Mouse (Mus musculus) neural tube, embryonic 13.5 days (tissue): ENCODE data around the gene Grasp. TPM values are rescaled to one million over a fixed set of nuclear protein-coding genes. Genes with fewer than 3 reads are reported as not detected.

Source experiments
- ATAC-seq: fragments of 200-750 bp; cut with Nextera tagmentation; 2 replicates; pipeline ENCODE4 v1.8.0; 2017; ENCODE audit warnings: low read depth, mild to moderate bottlenecking, moderate TSS enrichment, moderate library complexity
- H3K27ac ChIP-seq: fragments of 300-500 bp; sonication (generic); replicated peaks from 2 replicates; pipeline ENCODE4 v1.5.1; 2015; ENCODE audit warnings: moderate library complexity, mild to moderate bottlenecking, inconsistent platforms
- H3K27me3 ChIP-seq: fragments of 300-500 bp; sonication (generic); 2 replicates; pipeline ENCODE4 v1.6.1; 2015; ENCODE audit warnings: mild to moderate bottlenecking, inconsistent platforms
- H3K36me3 ChIP-seq: fragments of 300-500 bp; sonication (generic); 2 replicates; pipeline ENCODE4 v1.6.1; 2015; ENCODE audit warnings: mild to moderate bottlenecking, inconsistent platforms
- H3K4me1 ChIP-seq: fragments of 300-500 bp; sonication (generic); replicated peaks from 2 replicates; pipeline ENCODE4 v1.6.1; 2015; ENCODE audit warnings: inconsistent platforms
- H3K4me2 ChIP-seq: fragments of 300-500 bp; sonication (generic); 2 replicates; pipeline ENCODE4 v1.6.1; 2015; ENCODE audit warnings: inconsistent platforms, mild to moderate bottlenecking, moderate library complexity
- H3K4me3 ChIP-seq: fragments of 300-500 bp; sonication (generic); 2 replicates; pipeline ENCODE4 v1.5.1; 2015; ENCODE audit warnings: mild to moderate bottlenecking, inconsistent platforms
- H3K9ac ChIP-seq: fragments of 300-500 bp; sonication (generic); 2 replicates; pipeline ENCODE4 v1.6.1; 2015; ENCODE audit warnings: moderate library complexity, mild to moderate bottlenecking, inconsistent platforms
- H3K9me3 ChIP-seq: fragments of 300-500 bp; sonication (generic); 2 replicates; pipeline ENCODE4 v1.6.1; 2016; ENCODE audit warnings: inconsistent platforms
- WGBS: fragments of 180-500 bp; shearing (Covaris S2); methylation state at CpG from one replicate; pipeline ENCODE4 v1.1.7; 2015; 5-methylcytosine and 5-hydroxymethylcytosine counted together
- polyA plus RNA-seq: library from polyadenylated mRNA; unstranded; fragments of >200 nt; fragmentation: Nextera tagmentation; extraction: Ambion mirVana; gene quantifications from 2 replicates; pipeline ENCODE4 v1.2.1, GENCODE M21; 2015

Grasp gene
- polyA plus RNA-seq, 1 experiment from 2014 or later = 4.8 TPM

GRCm38 (mm10) chr15:101216036-101216435 lies 8.0 kb upstream of the Grasp start:
- peaks cover 37% of the 10 kb centered on the region for H3K36me3 ChIP-seq
- H3K27ac ChIP-seq = no peak overlapping the region
- H3K4me1 ChIP-seq = peaks cover 11% of the 10 kb centered on the region
- H3K27me3 ChIP-seq = no peaks in the 10 kb centered on the region
- 84% methylated on average over 4 of the region's 4 CpGs for WGBS
- no peak overlapping the region for H3K4me2 ChIP-seq
- no peak overlapping the region for H3K9ac ChIP-seq
- ATAC-seq = no peak
- H3K4me3 ChIP-seq = no peak overlapping the region
- no peaks in the 10 kb centered on the region for H3K9me3 ChIP-seq

GRCm38 (mm10) chr15:101220905-101221297 lies 3.1 kb upstream of the Grasp start:
- no peak overlapping the region for H3K4me3 ChIP-seq
- H3K4me1 ChIP-seq = peaks cover 52% of the 10 kb centered on the region
- H3K27ac ChIP-seq = peak overlapping the region; percentile 80
- peak overlapping the region; percentile 44 for H3K4me2 ChIP-seq
- WGBS = 4% methylated on average over 8 of the region's 8 CpGs
- ATAC-seq = peak; percentile 68; the same call in 1 of the 2 replicates
- no peak overlapping the region for H3K9ac ChIP-seq
- H3K27me3 ChIP-seq = peaks cover 21% of the 10 kb centered on the region
- no peaks in the 10 kb centered on the region for H3K36me3 ChIP-seq
- no peaks in the 10 kb centered on the region for H3K9me3 ChIP-seq

GRCm38 (mm10) chr15:101221298-101222104 lies 2.5 kb upstream of the Grasp start:
- peaks cover 21% of the 10 kb centered on the region for H3K27me3 ChIP-seq
- peak overlapping the region; percentile 17 for H3K4me3 ChIP-seq
- no peaks in the 10 kb centered on the region for H3K36me3 ChIP-seq
- H3K9me3 ChIP-seq = no peaks in the 10 kb centered on the region
- H3K4me2 ChIP-seq = peak overlapping the region; percentile 44
- H3K9ac ChIP-seq = peak overlapping the region; percentile 43; the same call in 1 of the 2 replicates
- 3% methylated on average over 14 of the region's 14 CpGs for WGBS
- peak overlapping the region; percentile 71 for H3K27ac ChIP-seq
- H3K4me1 ChIP-seq = peaks cover 52% of the 10 kb centered on the region
- peak; percentile 34; the same call in 1 of the 2 replicates for ATAC-seq

GRCm38 (mm10) chr15:101222897-101223482 lies 998 bp upstream of the Grasp start:
- H3K9ac ChIP-seq = no peak overlapping the region
- 41% methylated on average over 13 of the region's 13 CpGs for WGBS
- 0 out of 2 replicates have a peak overlapping the region, but pooled peaks have one; percentile 76 for H3K4me3 ChIP-seq
- peaks cover 21% of the 10 kb centered on the region for H3K27me3 ChIP-seq
- no peak for ATAC-seq
- no peaks in the 10 kb centered on the region for H3K36me3 ChIP-seq
- 0 out of 2 replicates have a peak overlapping the region, but pooled peaks have one; percentile 64 for H3K27ac ChIP-seq
- H3K4me1 ChIP-seq = peaks cover 59% of the 10 kb centered on the region
- H3K9me3 ChIP-seq = no peaks in the 10 kb centered on the region
- peak overlapping the region; percentile 95 for H3K4me2 ChIP-seq

- Histone ChIP-seq H3K4me3 (peak overlapping the region; percentile 76), H3K9ac (peak overlapping the region; percentile 84), H3K4me2 (peak overlapping the region; percentile 95), H3K27me3 (peaks cover 21% of the 10 kb centered on the region), H3K27ac (peak overlapping the region; percentile 64; the same call in 1 of the 2 replicates), H3K36me3 (no peaks in the 10 kb centered on the region), H3K4me1 (peaks cover 65% of the 10 kb centered on the region), H3K9me3 (no peaks in the 10 kb centered on the region)
- WGBS = 2% methylated on average over 5 of the region's 5 CpGs
- ATAC-seq = peak; percentile 6; the same call in 1 of the 2 replicates
These were observed 392 bp upstream of the Grasp start for GRCm38 (mm10) chr15:101223596-101223995.

- H3K4me1 ChIP-seq = peaks cover 65% of the 10 kb centered on the region
- peak overlapping the region; percentile 95 for H3K4me2 ChIP-seq
- peaks cover 21% of the 10 kb centered on the region for H3K27me3 ChIP-seq
- 6% methylated on average over 14 of the region's 14 CpGs for WGBS
- ATAC-seq = no peak
- no peaks in the 10 kb centered on the region for H3K9me3 ChIP-seq
- peak overlapping the region; percentile 64 for H3K27ac ChIP-seq
- peak overlapping the region; percentile 76 for H3K4me3 ChIP-seq
- H3K36me3 ChIP-seq = peaks cover 7% of the 10 kb centered on the region; the same call in 1 of the 2 replicates
- peak overlapping the region; percentile 84 for H3K9ac ChIP-seq
These were observed 989 bp downstream of the Grasp start for GRCm38 (mm10) chr15:101224977-101225376.

GRCm38 (mm10) chr15:101227971-101228370 lies 4.0 kb downstream of the Grasp start:
- no peaks in the 10 kb centered on the region for H3K9me3 ChIP-seq
- 10% methylated on average over 7 of the region's 7 CpGs for WGBS
- peak overlapping the region; percentile 20 for H3K4me2 ChIP-seq
- H3K27me3 ChIP-seq = peaks cover 13% of the 10 kb centered on the region; the same call in 1 of the 2 replicates
- ATAC-seq = no peak
- H3K4me1 ChIP-seq = peaks cover 42% of the 10 kb centered on the region
- peaks cover 23% of the 10 kb centered on the region for H3K36me3 ChIP-seq
- 0 out of 2 replicates have a peak overlapping the region, but pooled peaks have one; percentile 17 for H3K9ac ChIP-seq
- H3K4me3 ChIP-seq = no peak overlapping the region
- H3K27ac ChIP-seq = peak overlapping the region; percentile 54; the same call in 1 of the 2 replicates

- no peak overlapping the region for H3K27ac ChIP-seq
- H3K4me2 ChIP-seq = no peak overlapping the region
- H3K4me1 ChIP-seq = peaks cover 32% of the 10 kb centered on the region
- H3K4me3 ChIP-seq = no peak overlapping the region
- no peak overlapping the region for H3K9ac ChIP-seq
- ATAC-seq = no peak
- WGBS = 86% methylated on average over 21 of the region's 21 CpGs
- peaks cover 10% of the 10 kb centered on the region; the same call in 1 of the 2 replicates for H3K27me3 ChIP-seq
- no peaks in the 10 kb centered on the region for H3K9me3 ChIP-seq
- H3K36me3 ChIP-seq = peaks cover 23% of the 10 kb centered on the region
These were observed 5.0 kb downstream of the Grasp start for GRCm38 (mm10) chr15:101228866-101229590.

GRCm38 (mm10) chr15:101230503-101230902 lies 6.5 kb downstream of the Grasp start:
- H3K27ac ChIP-seq = no peak overlapping the region
- no peak overlapping the region for H3K9ac ChIP-seq
- no peak overlapping the region for H3K4me2 ChIP-seq
- H3K27me3 ChIP-seq = peaks cover 2% of the 10 kb centered on the region; the same call in 1 of the 2 replicates
- H3K9me3 ChIP-seq = no peaks in the 10 kb centered on the region
- 96% methylated on average over 19 of the region's 19 CpGs for WGBS
- H3K36me3 ChIP-seq = peaks cover 23% of the 10 kb centered on the region
- no peak overlapping the region for H3K4me3 ChIP-seq
- peaks cover 32% of the 10 kb centered on the region for H3K4me1 ChIP-seq
- ATAC-seq = no peak

GRCm38 (mm10) chr15:101230995-101231647 lies 7.1 kb downstream of the Grasp start:
- H3K36me3 ChIP-seq = peaks cover 23% of the 10 kb centered on the region
- ATAC-seq = no peak
- WGBS = 77% methylated on average over 23 of the region's 23 CpGs
- H3K9me3 ChIP-seq = no peaks in the 10 kb centered on the region
- H3K4me3 ChIP-seq = peak overlapping the region; percentile 23
- H3K4me1 ChIP-seq = peaks cover 38% of the 10 kb centered on the region
- H3K9ac ChIP-seq = peak overlapping the region; percentile 58
- H3K27ac ChIP-seq = no peak overlapping the region
- peak overlapping the region; percentile 48 for H3K4me2 ChIP-seq
- H3K27me3 ChIP-seq = no peaks in the 10 kb centered on the region

GRCm38 (mm10) chr15:101231648-101232180 lies 7.7 kb downstream of the Grasp start:
- peaks cover 39% of the 10 kb centered on the region for H3K4me1 ChIP-seq
- no peaks in the 10 kb centered on the region for H3K27me3 ChIP-seq
- H3K4me2 ChIP-seq = peak overlapping the region; percentile 48
- peak overlapping the region; percentile 23 for H3K4me3 ChIP-seq
- WGBS = 49% methylated on average over 54 of the region's 56 CpGs
- H3K36me3 ChIP-seq = peaks cover 23% of the 10 kb centered on the region
- H3K9ac ChIP-seq = peak overlapping the region; percentile 58
- no peaks in the 10 kb centered on the region for H3K9me3 ChIP-seq
- ATAC-seq = no peak
- H3K27ac ChIP-seq = no peak overlapping the region
